In the genomic region with DNA sequence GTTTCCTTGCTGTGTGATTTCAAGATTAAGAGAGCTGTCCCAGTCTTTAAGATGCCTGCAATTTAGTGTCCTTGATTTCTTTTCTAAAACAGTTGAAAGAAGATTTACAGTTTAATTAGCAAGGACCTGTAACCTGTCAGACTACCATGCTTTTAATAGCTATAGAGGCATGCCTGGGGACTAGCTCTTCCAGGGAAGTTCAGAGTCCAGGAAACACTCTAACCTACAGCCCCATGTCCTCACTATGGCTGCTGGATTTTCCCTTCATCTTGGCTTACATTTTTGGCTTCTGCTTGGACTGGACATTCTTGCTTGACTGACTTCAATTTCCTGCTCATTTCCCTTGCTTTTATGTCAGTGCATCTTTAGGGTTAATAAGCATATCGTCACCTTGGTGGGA, we compare ENCODE assay signal across 26 mouse cellular contexts.
"Had no signal": no experiment of that assay in that cellular context is flagged by ENCODE, and none has a peak within 500 bp of the region (broad histone marks: within the 10 kb centered on the region; RNA-seq: fewer than 3 reads in every experiment).

No protein-coding gene starts in this region.

- ATAC-seq: forebrain, embryonic 15.5 days; forebrain, postnatal 0 days; hindbrain, postnatal 0 days; intestine, embryonic 16.5 days; liver, postnatal 0 days had no signal

- H3K9ac ChIP-seq: forebrain, embryonic 15.5 days; forebrain, postnatal 0 days; heart, embryonic 13.5 days; heart, embryonic 15.5 days; hindbrain, embryonic 13.5 days; hindbrain, embryonic 15.5 days; limb, embryonic 12.5 days; liver, embryonic 13.5 days; liver, embryonic 15.5 days; liver, postnatal 0 days had no signal

- H3K4me1 ChIP-seq: heart, embryonic 13.5 days; heart, embryonic 15.5 days; hindbrain, embryonic 13.5 days; hindbrain, embryonic 15.5 days; limb, embryonic 10.5 days; limb, embryonic 12.5 days; liver, embryonic 13.5 days; liver, embryonic 15.5 days had no signal

- H3K9me3 ChIP-seq: forebrain, embryonic 15.5 days; heart, embryonic 13.5 days; heart, embryonic 15.5 days; hindbrain, embryonic 13.5 days; hindbrain, embryonic 15.5 days; limb, embryonic 10.5 days; limb, embryonic 12.5 days; liver, embryonic 13.5 days; liver, embryonic 15.5 days had no signal

- H3K4me3 ChIP-seq: forebrain, embryonic 15.5 days; heart, adult 2 months; heart, embryonic 13.5 days; heart, embryonic 15.5 days; hindbrain, embryonic 13.5 days; hindbrain, embryonic 15.5 days; left cerebral cortex, adult 2 months; limb, embryonic 10.5 days; limb, embryonic 12.5 days; liver, embryonic 13.5 days; liver, embryonic 15.5 days had no signal

- H3K27me3 ChIP-seq: forebrain, embryonic 15.5 days; heart, embryonic 13.5 days; heart, embryonic 15.5 days; hindbrain, embryonic 13.5 days; hindbrain, embryonic 15.5 days; limb, embryonic 12.5 days; liver, embryonic 13.5 days; liver, embryonic 15.5 days had no signal

- H3K36me3 ChIP-seq: forebrain, embryonic 15.5 days; heart, embryonic 13.5 days; heart, embryonic 15.5 days; hindbrain, embryonic 13.5 days; hindbrain, embryonic 15.5 days; limb, embryonic 10.5 days; limb, embryonic 12.5 days; liver, embryonic 13.5 days; liver, embryonic 15.5 days had no signal

- H3K27ac ChIP-seq: forebrain, embryonic 15.5 days; heart, adult 2 months; heart, embryonic 13.5 days; heart, embryonic 15.5 days; hindbrain, embryonic 13.5 days; hindbrain, embryonic 15.5 days; hindbrain, postnatal 0 days; left cerebral cortex, adult 2 months; limb, embryonic 10.5 days; limb, embryonic 12.5 days; liver, embryonic 13.5 days; liver, embryonic 15.5 days had no signal

- DNase-seq: forebrain, postnatal 0 days; gastrocnemius, postnatal 10 days; gastrocnemius, postnatal 25 days; heart, adult 2 months; heart, postnatal 14 days; heart, postnatal 36 days; kidney, adult 18-20 months; kidney, postnatal 36 days; layer of hippocampus, adult 9-11 months; layer of hippocampus, postnatal 36 days; liver; liver, embryonic 13.5 days; liver, postnatal 0 days had no signal

- H3K4me2 ChIP-seq: forebrain, embryonic 15.5 days; heart, embryonic 11.5 days; heart, embryonic 13.5 days; heart, embryonic 15.5 days; hindbrain, embryonic 13.5 days; hindbrain, embryonic 15.5 days; limb, embryonic 12.5 days; liver, embryonic 11.5 days; liver, embryonic 13.5 days; liver, embryonic 15.5 days had no signal
